Comparison of ENCODE assay signal across 28 mouse cellular contexts in genomic region chr19:53425824-53426223, GRCm38 (mm10). TPM values are rescaled to one million over a fixed set of nuclear protein-coding genes. Genes with fewer than 3 reads are reported as not detected.
DNase-seq lines count a peak whose midpoint lies in the region; TF ChIP-seq lines count a peak whose summit lies in the region.
"Had no signal": no experiment of that assay in that cellular context is flagged by ENCODE, and none has a peak within 500 bp of the region (broad histone marks: within the 10 kb centered on the region; RNA-seq: fewer than 3 reads in every experiment).

No protein-coding gene starts in this region.

- H3K27me3 ChIP-seq in spleen, adult 2 months (ENCODE audit: control insufficient read depth, insufficient read depth, low read length) = no peaks in the 10 kb centered on the region
- H3K27me3 ChIP-seq: embryonic facial prominence, embryonic 12.5 days; hindbrain, embryonic 12.5 days; hindbrain, embryonic 15.5 days had no signal

- peak overlapping the region; percentile 96 for H3K27ac ChIP-seq in spleen, adult 2 months (ENCODE audit: insufficient read depth, low read length)
- H3K27ac ChIP-seq: embryonic facial prominence, embryonic 12.5 days; embryonic facial prominence, embryonic 15.5 days; gastrocnemius, adult 2 months; hindbrain, embryonic 12.5 days; hindbrain, embryonic 15.5 days had no signal

- DNase-seq in spleen, adult 2 months (ENCODE audit: low read depth in 1 of 2, low spot score in 2 of 2) = peak in 1 of 2 experiments; percentile 42
- no peak for DNase-seq in spleen, adult 12 weeks (ENCODE audit: low spot score)
- DNase-seq in thymus, postnatal 4 days = peak; percentile 26
- no peak for DNase-seq in thymus, postnatal 25 days
- peak; percentile 40 for DNase-seq in induced T-regulatory cell, adult 2 months (ENCODE audit: low read depth)
- DNase-seq in lung, postnatal 14 days = no peak
- DNase-seq in lung, adult 2 months = no peak
- DNase-seq: adrenal gland, postnatal 10 days; adrenal gland, postnatal 36 days; cerebellum, adult 11 months; cerebellum, adult 2 months; cerebellum, adult 9-11 months; cerebellum, postnatal 25 days; forebrain, postnatal 0 days; gastrocnemius, adult 2 months; gastrocnemius, postnatal 14 days; heart, adult 11 months had no signal

- no peaks in the 10 kb centered on the region for H3K36me3 ChIP-seq in spleen, adult 2 months (ENCODE audit: control insufficient read depth, insufficient read depth, low read length)
- H3K36me3 ChIP-seq: embryonic facial prominence, embryonic 12.5 days; embryonic facial prominence, embryonic 15.5 days; hindbrain, embryonic 12.5 days; hindbrain, embryonic 15.5 days had no signal

- H3K4me1 ChIP-seq in spleen, adult 2 months (ENCODE audit: control insufficient read depth, insufficient read depth, insufficient read length) = peaks cover 34% of the 10 kb centered on the region
- peaks cover 12% of the 10 kb centered on the region for H3K4me1 ChIP-seq in lung, adult 2 months (ENCODE audit: control insufficient read depth, insufficient read depth, low read length)

- 46% methylated on average over 8 of the region's 8 CpGs for WGBS in spleen, adult 2 months
- 75% methylated on average over 8 of the region's 8 CpGs for WGBS in lung, adult 2 months

- no peak overlapping the region for H3K4me3 ChIP-seq in spleen, adult 2 months (ENCODE audit: extremely low read depth, insufficient read depth, insufficient read length)
- no peak overlapping the region for H3K4me3 ChIP-seq in lung, adult 2 months (replicated peaks; ENCODE audit: extremely low read depth, low read depth, low read length)
- H3K4me3 ChIP-seq: embryonic facial prominence, embryonic 12.5 days; embryonic facial prominence, embryonic 15.5 days; gastrocnemius, adult 2 months; hindbrain, embryonic 12.5 days; hindbrain, embryonic 15.5 days had no signal

- no peak for TF ChIP-seq CTCF in spleen, adult 2 months (IDR thresholded peaks at IDR 0.05; ENCODE audit: extremely low read depth, insufficient read depth, insufficient read length, insufficient replicate concordance)
- no peak for TF ChIP-seq CTCF in lung, adult 2 months (IDR thresholded peaks at IDR 0.05; ENCODE audit: insufficient read depth, low read length)

- no peak for TF ChIP-seq POLR2A in spleen, adult 2 months (IDR thresholded peaks at IDR 0.05; ENCODE audit: low read depth, low read length)
- no peak for TF ChIP-seq POLR2A in lung, adult 2 months (IDR thresholded peaks at IDR 0.05; ENCODE audit: borderline replicate concordance, extremely low read depth, low read depth, low read length)

RNA-seq across cellular contexts. Expression of gene Smndc1, which starts 35.4 kb away (rescaled TPM):
- 3.1 and 3.6 TPM in 2 replicates for polyA plus RNA-seq in spleen, adult 2 months (2012; rRNA removed)
- polyA plus RNA-seq in lung, adult 2 months (2012; rRNA removed) = 3.9 and 6.2 TPM in 2 replicates

RNA-seq across cellular contexts. Expression of gene Gm10197, which starts 54.3 kb away (rescaled TPM):
- not detected in 2 replicates for polyA plus RNA-seq in spleen, adult 2 months (2012; rRNA removed)
- polyA plus RNA-seq in lung, adult 2 months (2012; rRNA removed) = not detected in 2 replicates
- polyA plus RNA-seq: activated CD4-positive, CD25-positive, alpha-beta regulatory T cell, adult 4 months; C2C12; CD4-positive, CD25-positive, alpha-beta regulatory T cell, adult 4 months; cerebellum, adult 2 months; embryonic facial prominence, embryonic 12.5 days; embryonic facial prominence, embryonic 15.5 days; forebrain, embryonic 11.5 days; forebrain, postnatal 0 days; frontal cortex, adult 2 months; heart, embryonic 14.5 days; heart, postnatal 0 days; hindbrain, embryonic 12.5 days; hindbrain, embryonic 15.5 days had no signal

Comparison
In these comparisons a context has a peak if more than half of its experiments do, and no peak if none do; other contexts are left out.
1. DNase-seq: peak in thymus, postnatal 4 days (single experiment) and induced T-regulatory cell, adult 2 months (single experiment); none in spleen, adult 12 weeks (single experiment), thymus, postnatal 25 days (single experiment), lung, postnatal 14 days (single experiment) and lung, adult 2 months (single experiment).